Mouse (Mus musculus) small intestine, adult 10 weeks (tissue): ENCODE results near the gene Olfr1055. TPM values are rescaled to one million over a fixed set of nuclear protein-coding genes. Genes with fewer than 3 reads are reported as not detected.

Source experiments
- polyA plus RNA-seq: library from polyadenylated mRNA; stranded (reverse); fragments of 350-450 nt; fragmentation: Illumina TruSeq; extraction: RNeasy Lipid Tissue Mini Kit (QIAGEN cat#74804); gene quantifications from one replicate; pipeline ENCODE4 v1.2.3, GENCODE M21; 2014; ENCODE audit warnings: low replicate concordance

Olfr1055 gene
- not detected for polyA plus RNA-seq

GRCm38 (mm10) chr2:86350184-86350583 lies at the start of gene Olfr1055:
Gene Olfr1055 (minus strand): TSS chr2:86350284.

GRCm38 (mm10) chr2:86388461-86388860 lies 38.4 kb upstream of the Olfr1055 start, which contains the start of gene Olfr1058:
Gene Olfr1058 (minus strand): TSS chr2:86388561.

GRCm38 (mm10) chr2:86378293-86378692 lies 28.2 kb upstream of the Olfr1055 start, which contains the start of gene Olfr1057:
Gene Olfr1057 (minus strand): TSS chr2:86378393.

GRCm38 (mm10) chr2:86362369-86362768 lies 12.3 kb upstream of the Olfr1055 start, which contains the start of gene Olfr1056:
Gene Olfr1056 (minus strand): TSS chr2:86362469.

GRCm38 (mm10) chr2:86335333-86335732 lies 14.8 kb downstream of the Olfr1055 start, which contains the start of gene Olfr1054:
Gene Olfr1054 (minus strand): TSS chr2:86335433.

GRCm38 (mm10) chr2:86315184-86315583 lies 34.9 kb downstream of the Olfr1055 start, which contains the start of gene Olfr1053:
Gene Olfr1053 (minus strand): TSS chr2:86315284.

Other genes starting within 250 kb of the Olfr1055 start
- not detected for gene Olfr1039, start 214.4 kb downstream of the Olfr1055 start, polyA plus RNA-seq
- gene Olfr1040, start 203.6 kb downstream of the Olfr1055 start, polyA plus RNA-seq: not detected
- gene Olfr1042, start 188.4 kb downstream of the Olfr1055 start, polyA plus RNA-seq: not detected
- not detected for gene Olfr1043, start 182.8 kb downstream of the Olfr1055 start, polyA plus RNA-seq
- gene Olfr1044, start 172.5 kb downstream of the Olfr1055 start, polyA plus RNA-seq: not detected
- gene Olfr52, start 164.6 kb downstream of the Olfr1055 start, polyA plus RNA-seq: not detected
- gene Olfr1045, start 147.3 kb downstream of the Olfr1055 start, polyA plus RNA-seq: not detected
- gene Olfr1046, start 131.0 kb downstream of the Olfr1055 start, polyA plus RNA-seq: not detected
- gene Olfr1047, start 118.9 kb downstream of the Olfr1055 start, polyA plus RNA-seq: not detected
- gene Olfr1048, start 110.0 kb downstream of the Olfr1055 start, polyA plus RNA-seq: not detected
- not detected for gene Olfr1049, start 92.0 kb downstream of the Olfr1055 start, polyA plus RNA-seq
- not detected for gene Olfr1051, start 71.2 kb downstream of the Olfr1055 start, polyA plus RNA-seq
- gene Olfr1052, start 57.8 kb downstream of the Olfr1055 start, polyA plus RNA-seq: not detected
- not detected for gene Olfr1053, start 35.0 kb downstream of the Olfr1055 start, polyA plus RNA-seq
- gene Olfr1054, start 14.9 kb downstream of the Olfr1055 start, polyA plus RNA-seq: not detected
- gene Olfr1056, start 12.2 kb upstream of the Olfr1055 start, polyA plus RNA-seq: not detected
- not detected for gene Olfr1057, start 28.1 kb upstream of the Olfr1055 start, polyA plus RNA-seq
- not detected for gene Olfr1058, start 38.3 kb upstream of the Olfr1055 start, polyA plus RNA-seq
- gene Olfr1061, start 63.8 kb upstream of the Olfr1055 start, polyA plus RNA-seq: not detected
- not detected for gene Olfr1062, start 76.5 kb upstream of the Olfr1055 start, polyA plus RNA-seq
- not detected for gene Olfr1065, start 100.3 kb upstream of the Olfr1055 start, polyA plus RNA-seq
- not detected for gene Olfr1066, start 106.0 kb upstream of the Olfr1055 start, polyA plus RNA-seq
- not detected for gene Olfr228, start 137.1 kb upstream of the Olfr1055 start, polyA plus RNA-seq
- not detected for gene Olfr1076, start 158.2 kb upstream of the Olfr1055 start, polyA plus RNA-seq
- gene Olfr1079, start 192.2 kb upstream of the Olfr1055 start, polyA plus RNA-seq: not detected
- not detected for gene Olfr1080, start 208.0 kb upstream of the Olfr1055 start, polyA plus RNA-seq
- not detected for gene Olfr1082, start 248.7 kb upstream of the Olfr1055 start, polyA plus RNA-seq